Mouse (Mus musculus) embryonic facial prominence, embryonic 10.5 days (tissue): ENCODE data around the gene Fer. TPM values are rescaled to one million over a fixed set of nuclear protein-coding genes. Genes with fewer than 3 reads are reported as not detected.

ENCODE experiments used
- DNase-seq: peaks from one replicate; pipeline ENCODE4 v3.0.0-alpha.2; 2017; ENCODE audit warnings: low spot score
- H3K27ac ChIP-seq: fragments of 300-500 bp; sonication (generic); replicated peaks from 2 replicates; pipeline ENCODE4 v1.5.1; 2016; ENCODE audit warnings: mild to moderate bottlenecking
- H3K27me3 ChIP-seq: fragments of 300-500 bp; sonication (generic); replicated peaks from 2 replicates; pipeline ENCODE4 v1.6.1; 2016; ENCODE audit warnings: low read depth, mild to moderate bottlenecking; ENCODE audit not compliant: poor library complexity, severe bottlenecking
- H3K36me3 ChIP-seq: fragments of 300-500 bp; sonication (generic); replicated peaks from 2 replicates; pipeline ENCODE4 v1.6.1; 2016; ENCODE audit warnings: mild to moderate bottlenecking, moderate library complexity
- H3K4me1 ChIP-seq: fragments of 300-500 bp; sonication (generic); 2 replicates; pipeline ENCODE4 v1.6.1; 2016
- H3K4me3 ChIP-seq: fragments of 300-500 bp; sonication (generic); 2 replicates; pipeline ENCODE4 v1.5.1; 2016; ENCODE audit warnings: mild to moderate bottlenecking, moderate library complexity
- H3K9me3 ChIP-seq: fragments of 300-500 bp; sonication (generic); 2 replicates; pipeline ENCODE4 v1.6.1; 2016; ENCODE audit warnings: mild to moderate bottlenecking
- WGBS: fragments of 180-500 bp; shearing (Covaris S2); methylation state at CpG from one replicate; pipeline ENCODE4 v1.1.7; 2016; 5-methylcytosine and 5-hydroxymethylcytosine counted together
- polyA plus RNA-seq: library from polyadenylated mRNA; unstranded; fragments of >200 nt; fragmentation: Nextera tagmentation; extraction: Ambion mirVana; gene quantifications from 2 replicates; pipeline ENCODE4 v1.2.1, GENCODE M21; 2016

Fer gene
- polyA plus RNA-seq, 1 experiment from 2014 or later: 29.2 TPM

DNA sequence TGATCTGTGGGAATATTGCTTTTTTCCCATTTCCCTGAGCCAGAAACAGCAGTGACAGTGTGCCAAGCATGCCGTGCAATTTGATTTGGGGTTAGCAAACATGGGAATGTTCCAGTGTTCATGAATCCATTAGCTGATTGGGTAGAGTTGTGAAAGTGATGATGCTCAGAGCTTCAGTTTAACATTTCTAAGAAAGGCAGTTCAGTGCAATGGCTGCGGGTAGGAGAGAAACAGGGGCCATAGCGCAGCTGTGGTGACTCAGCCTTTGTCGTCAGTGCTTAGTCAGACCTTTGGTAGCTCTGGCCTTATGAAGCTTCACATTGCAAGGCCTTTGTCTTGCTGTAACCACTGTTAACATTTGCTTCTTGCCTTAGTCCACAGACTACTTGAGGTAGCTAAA is 85.9 kb downstream of the Fer start:
- no peak overlapping the region for H3K4me3 ChIP-seq
- H3K27ac ChIP-seq: no peak overlapping the region
- 0 out of 2 replicates have a peak, but pooled peaks cover 3% of the 10 kb centered on the region for H3K36me3 ChIP-seq
- DNase-seq: no peak
- WGBS: 91% methylated on average over 4 of the region's 4 CpGs
- H3K9me3 ChIP-seq: no peaks in the 10 kb centered on the region
- no peaks in the 10 kb centered on the region for H3K27me3 ChIP-seq
- H3K4me1 ChIP-seq: no peaks in the 10 kb centered on the region

DNA sequence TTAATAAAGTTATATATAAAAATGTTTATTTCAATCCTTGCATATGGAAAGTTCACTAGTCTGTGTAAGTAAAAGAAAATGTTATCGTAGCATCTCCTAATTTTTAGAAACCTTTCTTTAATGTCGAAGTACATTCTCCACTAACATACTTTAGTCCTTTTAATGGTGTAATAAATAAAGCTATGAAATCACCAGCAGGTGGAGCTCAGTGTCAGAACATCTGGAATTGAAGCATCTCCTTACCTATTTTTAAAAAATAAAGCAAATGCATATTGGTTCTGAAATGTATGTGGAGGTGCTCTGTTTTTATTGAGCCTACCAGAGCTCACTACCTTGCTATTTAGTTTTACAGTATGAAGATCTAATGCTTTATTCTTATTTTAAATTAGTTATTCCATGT is 88.6 kb downstream of the Fer start:
- Histone ChIP-seq H3K9me3 (no peaks in the 10 kb centered on the region), H3K27ac (no peak overlapping the region), H3K4me1 (no peaks in the 10 kb centered on the region), H3K27me3 (no peaks in the 10 kb centered on the region), H3K36me3 (no peaks in the 10 kb centered on the region), H3K4me3 (no peak overlapping the region)
- DNase-seq: no peak
- 94% methylated on average over 2 of the region's 2 CpGs for WGBS

DNA sequence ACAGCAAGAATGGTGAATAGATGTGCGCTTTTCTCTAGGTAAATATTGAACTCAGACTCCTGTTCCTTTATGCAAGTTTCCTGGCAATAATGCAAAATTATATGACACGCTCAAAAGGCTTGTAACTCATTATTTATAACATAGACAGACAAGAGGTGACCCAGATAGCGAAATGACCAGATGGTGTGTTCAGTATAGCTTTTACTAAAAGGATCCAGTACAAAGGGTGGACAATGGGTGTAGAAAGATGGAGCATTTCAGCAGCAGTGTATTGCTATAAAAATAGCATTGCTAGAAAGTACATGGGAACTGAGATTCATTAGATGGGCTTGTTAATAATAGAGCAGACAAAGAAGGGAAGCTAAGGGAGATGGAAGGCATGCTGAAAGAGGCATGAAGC is 104.2 kb downstream of the Fer start:
- H3K27ac ChIP-seq: no peak overlapping the region
- H3K9me3 ChIP-seq: no peaks in the 10 kb centered on the region
- no peaks in the 10 kb centered on the region for H3K27me3 ChIP-seq
- H3K4me3 ChIP-seq: no peak overlapping the region
- no peaks in the 10 kb centered on the region for H3K36me3 ChIP-seq
- peaks cover 5% of the 10 kb centered on the region; the same call in 1 of the 2 replicates for H3K4me1 ChIP-seq
- WGBS: 95% methylated on average over 3 of the region's 3 CpGs
- no peak for DNase-seq

DNA sequence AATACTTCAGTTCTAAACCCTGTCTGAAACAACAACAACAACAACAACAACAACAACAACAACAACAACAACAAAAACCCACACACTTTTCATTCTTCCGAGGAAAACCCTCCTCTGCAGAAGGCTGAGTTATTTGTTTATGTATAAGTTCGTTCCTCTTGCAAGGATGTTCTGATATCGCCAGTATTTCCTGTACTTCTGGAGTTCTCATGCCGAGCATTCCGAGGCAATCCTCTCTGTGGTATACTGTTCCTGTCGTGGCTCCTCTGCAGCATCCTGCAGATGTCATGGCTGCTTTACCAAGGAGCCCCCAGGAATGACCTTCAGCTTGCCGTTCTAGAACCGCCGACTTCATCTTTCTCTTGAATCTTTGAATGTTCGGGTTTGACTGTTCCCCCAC is 106.6 kb downstream of the Fer start:
- H3K9me3 ChIP-seq: no peaks in the 10 kb centered on the region

DNA sequence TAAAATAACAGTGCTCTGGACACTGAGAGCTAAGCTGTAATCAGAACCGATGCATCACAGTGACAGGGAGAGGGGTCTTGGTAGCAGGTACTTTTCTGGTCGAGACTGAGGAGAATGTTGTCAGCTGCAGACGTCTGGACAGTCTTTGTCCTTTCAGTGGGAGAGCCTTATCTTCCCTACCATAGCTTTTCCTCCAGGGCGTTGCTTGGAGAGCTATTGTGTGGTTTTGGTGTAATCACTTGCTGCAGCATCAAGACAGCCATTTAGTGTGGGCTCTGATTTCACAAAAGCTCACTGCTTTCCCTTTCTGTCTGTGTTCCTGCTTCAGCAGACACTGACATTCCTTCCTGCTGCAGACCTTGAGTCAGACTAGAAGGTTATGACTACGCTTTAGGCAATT is 107.4 kb downstream of the Fer start:
- Histone ChIP-seq H3K27me3 (no peaks in the 10 kb centered on the region), H3K4me1 (peaks cover 5% of the 10 kb centered on the region; the same call in 1 of the 2 replicates), H3K36me3 (no peaks in the 10 kb centered on the region), H3K4me3 (no peak overlapping the region), H3K9me3 (no peaks in the 10 kb centered on the region), H3K27ac (no peak overlapping the region; the same call in 1 of the 2 replicates)
- WGBS: 38% methylated on average over 5 of the region's 5 CpGs
- no peak for DNase-seq

More for the DNA sequence above, 106.6 kb downstream of the Fer start:
- WGBS: 79% methylated on average over 10 of the region's 10 CpGs
- H3K27ac ChIP-seq: no peak overlapping the region
- no peak overlapping the region for H3K4me3 ChIP-seq
- H3K36me3 ChIP-seq: no peaks in the 10 kb centered on the region
- no peak for DNase-seq
- peaks cover 5% of the 10 kb centered on the region; the same call in 1 of the 2 replicates for H3K4me1 ChIP-seq
- H3K27me3 ChIP-seq: no peaks in the 10 kb centered on the region

DNA sequence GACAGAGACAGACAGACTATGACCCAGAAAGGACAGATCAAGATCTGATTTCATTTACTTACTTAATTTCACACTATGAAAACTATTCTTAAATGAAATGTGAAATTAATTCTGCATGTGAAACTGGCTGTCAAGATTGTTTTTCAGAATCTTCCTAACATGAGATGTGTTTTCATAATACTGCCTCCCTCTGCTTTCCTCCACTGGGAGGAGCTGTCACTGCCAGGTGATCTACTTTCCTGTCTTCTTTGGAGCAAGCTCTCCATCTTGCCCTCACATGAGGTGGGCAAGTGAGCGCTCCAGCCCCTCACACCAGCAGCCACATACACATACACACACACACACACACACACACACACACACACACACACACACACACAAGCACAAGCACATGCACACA is 108.1 kb downstream of the Fer start:
- Histone ChIP-seq H3K27me3 (no peaks in the 10 kb centered on the region), H3K27ac (no peak overlapping the region), H3K36me3 (no peaks in the 10 kb centered on the region), H3K4me1 (peaks cover 5% of the 10 kb centered on the region; the same call in 1 of the 2 replicates), H3K4me3 (no peak overlapping the region), H3K9me3 (no peaks in the 10 kb centered on the region)
- 82% methylated on average over 1 of the region's 1 CpGs for WGBS
- DNase-seq: no peak

DNA sequence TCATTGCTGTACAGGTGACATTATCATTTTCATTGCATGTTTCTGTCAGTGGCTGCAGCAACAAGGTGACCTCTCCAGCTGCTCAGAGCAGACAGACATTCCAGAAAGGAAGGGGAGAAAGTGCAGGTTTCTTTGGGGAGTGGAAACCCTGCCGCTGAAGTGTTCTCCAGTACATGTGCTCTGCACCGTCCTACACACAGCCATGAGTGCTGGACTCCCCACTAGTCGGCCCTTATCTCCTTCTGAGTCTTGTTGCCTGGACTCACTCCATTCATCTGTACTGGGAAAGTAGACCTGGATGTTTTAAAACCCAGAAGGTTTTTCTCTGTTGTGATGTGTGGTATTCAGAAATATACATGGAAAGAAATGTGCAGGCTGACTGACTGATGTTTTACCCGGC is 109.3 kb downstream of the Fer start:
- H3K27me3 ChIP-seq: no peaks in the 10 kb centered on the region
- no peak for DNase-seq
- no peak overlapping the region for H3K4me3 ChIP-seq
- no peaks in the 10 kb centered on the region for H3K9me3 ChIP-seq
- peaks cover 5% of the 10 kb centered on the region; the same call in 1 of the 2 replicates for H3K4me1 ChIP-seq
- WGBS: 76% methylated on average over 4 of the region's 4 CpGs
- no peaks in the 10 kb centered on the region for H3K36me3 ChIP-seq
- no peak overlapping the region for H3K27ac ChIP-seq

- no peak for DNase-seq
- Histone ChIP-seq H3K27ac (no peak overlapping the region), H3K9me3 (no peaks in the 10 kb centered on the region), H3K4me3 (no peak overlapping the region), H3K4me1 (peaks cover 5% of the 10 kb centered on the region; the same call in 1 of the 2 replicates), H3K36me3 (no peaks in the 10 kb centered on the region), H3K27me3 (no peaks in the 10 kb centered on the region)
- WGBS: 84% methylated on average over 5 of the region's 5 CpGs
Observed at GRCm38 (mm10) chr17:63973806-63974205, 110.9 kb downstream of the Fer start.

- no peak overlapping the region for H3K4me3 ChIP-seq
- no peaks in the 10 kb centered on the region for H3K27me3 ChIP-seq
- no peaks in the 10 kb centered on the region for H3K9me3 ChIP-seq
- H3K4me1 ChIP-seq: peaks cover 5% of the 10 kb centered on the region; the same call in 1 of the 2 replicates
- 95% methylated on average over 5 of the region's 5 CpGs for WGBS
- no peaks in the 10 kb centered on the region for H3K36me3 ChIP-seq
- H3K27ac ChIP-seq: no peak overlapping the region
- no peak for DNase-seq
Observed at GRCm38 (mm10) chr17:63974253-63974652, 111.4 kb downstream of the Fer start.

DNA sequence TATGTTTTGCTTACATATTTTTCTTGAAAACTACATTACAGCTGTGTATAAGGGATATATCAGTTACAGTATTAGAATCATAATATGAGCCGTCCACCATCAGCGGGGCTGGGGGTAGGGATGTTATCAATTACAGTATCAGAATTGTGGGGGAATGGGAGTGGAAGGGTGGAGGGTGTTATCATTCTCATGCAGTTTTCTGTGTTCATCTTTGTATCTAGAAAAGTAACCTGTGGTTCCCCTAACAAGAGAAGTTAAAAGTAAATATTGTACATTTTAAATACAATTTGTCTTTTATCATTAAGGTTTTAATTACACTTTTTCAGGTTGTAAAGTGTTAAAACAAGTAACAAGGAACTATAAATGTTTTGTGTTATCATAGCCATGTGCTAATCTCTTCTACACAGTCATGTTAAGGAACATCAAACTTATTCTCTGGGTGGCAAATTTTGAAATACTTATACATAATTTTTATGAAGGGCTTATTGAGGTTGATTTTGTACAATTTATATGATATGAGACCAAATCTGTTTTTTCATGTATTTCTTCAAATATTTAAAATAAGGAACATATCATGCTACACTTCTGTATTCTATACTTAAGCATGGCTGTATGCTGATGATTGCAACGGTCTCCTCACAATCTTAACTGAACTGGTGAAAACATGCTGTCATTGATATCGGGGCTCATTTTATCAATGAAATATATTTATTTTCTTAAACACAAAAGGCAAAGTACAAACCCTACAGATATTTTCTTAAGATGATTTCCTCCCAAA is 116.1 kb downstream of the Fer start:
- WGBS: 89% methylated on average over 4 of the region's 4 CpGs
- no peaks in the 10 kb centered on the region for H3K4me1 ChIP-seq
- no peak overlapping the region for H3K27ac ChIP-seq
- H3K9me3 ChIP-seq: no peaks in the 10 kb centered on the region
- H3K4me3 ChIP-seq: no peak overlapping the region
- no peak for DNase-seq
- no peaks in the 10 kb centered on the region for H3K36me3 ChIP-seq
- H3K27me3 ChIP-seq: no peaks in the 10 kb centered on the region

DNA sequence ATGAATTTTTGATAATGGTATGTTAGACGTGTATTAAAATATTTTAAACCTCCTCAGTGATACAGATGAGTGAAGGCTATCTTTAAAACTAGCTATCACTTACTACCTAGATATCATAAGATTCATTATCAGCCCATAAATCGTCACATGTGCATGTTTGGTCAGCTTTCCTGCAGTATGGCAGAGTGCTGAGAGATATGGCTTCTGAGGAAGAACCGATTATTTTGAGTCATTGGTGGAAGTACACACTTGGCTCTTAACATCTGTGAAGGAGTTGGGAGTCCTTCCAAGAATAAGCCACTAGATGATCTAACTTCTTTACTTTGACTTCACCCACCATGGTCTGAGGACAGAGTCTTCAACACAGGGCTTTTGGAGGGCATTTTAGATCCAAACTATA is 117.3 kb downstream of the Fer start:
- H3K9me3 ChIP-seq: no peaks in the 10 kb centered on the region
- 89% methylated on average over 3 of the region's 3 CpGs for WGBS
- H3K4me1 ChIP-seq: no peaks in the 10 kb centered on the region
- H3K27me3 ChIP-seq: no peaks in the 10 kb centered on the region
- no peak for DNase-seq
- no peak overlapping the region for H3K4me3 ChIP-seq
- no peak overlapping the region for H3K27ac ChIP-seq
- no peaks in the 10 kb centered on the region for H3K36me3 ChIP-seq

- no peaks in the 10 kb centered on the region for H3K9me3 ChIP-seq
- H3K36me3 ChIP-seq: no peaks in the 10 kb centered on the region
- no peak overlapping the region for H3K4me3 ChIP-seq
- no peak for DNase-seq
- H3K27me3 ChIP-seq: no peaks in the 10 kb centered on the region
- no peak overlapping the region for H3K27ac ChIP-seq
- 92% methylated on average over 2 of the region's 2 CpGs for WGBS
- H3K4me1 ChIP-seq: no peaks in the 10 kb centered on the region
Observed at GRCm38 (mm10) chr17:63988710-63989109, 125.8 kb downstream of the Fer start.

GRCm38 (mm10) chr17:63991160-63991559 is 128.3 kb downstream of the Fer start:
- Histone ChIP-seq H3K36me3 (no peaks in the 10 kb centered on the region), H3K27ac (no peak overlapping the region), H3K9me3 (no peaks in the 10 kb centered on the region), H3K4me3 (no peak overlapping the region), H3K27me3 (no peaks in the 10 kb centered on the region), H3K4me1 (no peaks in the 10 kb centered on the region)
- DNase-seq: no peak
- WGBS: 95% methylated on average over 3 of the region's 3 CpGs
